Mouse (Mus musculus) embryonic facial prominence, embryonic 14.5 days (tissue): ENCODE results near the gene Eif4enif1. TPM values are rescaled to one million over a fixed set of nuclear protein-coding genes. Genes with fewer than 3 reads are reported as not detected.
"Not testable (repeated sequence)": the region's sequence is repeated elsewhere in the genome, so short reads cannot be mapped to it uniquely, and the experiment has no call there.

Source experiments
- ATAC-seq: fragments of 200-750 bp; cut with Nextera tagmentation; 2 replicates; pipeline ENCODE4 v1.8.0; 2017; ENCODE audit warnings: low read depth, moderate number of reproducible peaks, moderate TSS enrichment
- DNase-seq: peaks from one replicate; pipeline ENCODE4 v3.0.0-alpha.2; 2015; ENCODE audit warnings: low spot score
- H3K27ac ChIP-seq: fragments of 300-500 bp; sonication (generic); replicated peaks from 2 replicates; pipeline ENCODE4 v1.5.1; 2014; ENCODE audit warnings: low read depth, mild to moderate bottlenecking, low read length, moderate library complexity
- H3K27me3 ChIP-seq: fragments of 300-500 bp; sonication (generic); replicated peaks from 2 replicates; pipeline ENCODE4 v1.6.1; 2014; ENCODE audit warnings: low read length; ENCODE audit not compliant: control insufficient read depth, insufficient read depth
- H3K36me3 ChIP-seq: fragments of 300-500 bp; sonication (generic); 2 replicates; pipeline ENCODE4 v1.6.1; 2014; ENCODE audit warnings: low read length, mixed read lengths; ENCODE audit not compliant: control insufficient read depth, insufficient read depth
- H3K4me1 ChIP-seq: fragments of 300-500 bp; sonication (generic); 2 replicates; pipeline ENCODE4 v1.6.1; 2014; ENCODE audit warnings: antibody characterized with exemption, low read length; ENCODE audit not compliant: control insufficient read depth, insufficient read depth
- H3K4me2 ChIP-seq: fragments of 300-500 bp; sonication (generic); 2 replicates; pipeline ENCODE4 v1.6.1; 2014; ENCODE audit warnings: low read depth, mild to moderate bottlenecking, low read length, moderate library complexity, mixed read lengths
- H3K4me3 ChIP-seq: fragments of 300-500 bp; sonication (generic); 2 replicates; pipeline ENCODE4 v1.5.1; 2014; ENCODE audit warnings: low read depth, mild to moderate bottlenecking, low read length
- H3K9ac ChIP-seq: fragments of 300-500 bp; sonication (generic); 2 replicates; pipeline ENCODE4 v1.6.1; 2014; ENCODE audit warnings: low read depth, mild to moderate bottlenecking, low read length, moderate library complexity, mixed read lengths
- H3K9me3 ChIP-seq: fragments of 300-500 bp; sonication (generic); 2 replicates; pipeline ENCODE4 v1.6.1; 2016; ENCODE audit warnings: low read length; ENCODE audit not compliant: control insufficient read depth
- WGBS: fragments of 180-500 bp; shearing (Covaris S2); extraction: QIAGEN DNeasy Blood & Tissue Kit; methylation state at CpG from one replicate; pipeline ENCODE4 v1.1.7; 2014; 5-methylcytosine and 5-hydroxymethylcytosine counted together
- polyA plus RNA-seq: library from polyadenylated mRNA; unstranded; fragments of >200 nt; fragmentation: Nextera tagmentation; extraction: Ambion mirVana; gene quantifications from 2 replicates; pipeline ENCODE4 v1.2.1, GENCODE M21; 2014

Gene Eif4enif1
- polyA plus RNA-seq, 1 experiment from 2014 or later: 38.8 TPM

DNA sequence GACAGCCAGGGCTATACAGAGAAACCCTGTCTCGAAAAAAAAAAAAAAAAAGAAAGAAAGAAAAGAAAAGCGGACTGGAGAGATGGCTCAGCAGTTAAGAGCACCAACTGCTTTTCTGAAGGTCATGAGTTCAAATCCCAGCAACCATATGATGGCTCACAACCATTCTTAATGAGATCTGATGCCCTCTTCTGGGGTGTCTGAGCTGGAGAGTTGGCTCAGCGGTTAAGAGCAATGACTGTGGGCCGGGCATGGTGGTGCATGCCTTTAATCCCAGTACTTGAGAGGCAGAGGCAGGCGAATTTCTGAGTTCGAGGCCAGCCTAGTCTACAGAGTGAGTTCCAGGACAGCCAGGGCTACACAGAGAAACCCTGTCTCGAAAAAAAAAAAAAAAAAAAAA, 1.6 kb upstream of the Eif4enif1 start:
- not testable (repeated sequence) for H3K9ac ChIP-seq, H3K4me3 ChIP-seq, H3K4me1 ChIP-seq, H3K27me3 ChIP-seq, H3K27ac ChIP-seq, H3K4me2 ChIP-seq, DNase-seq, ATAC-seq, H3K9me3 ChIP-seq
- 94% methylated on average over 5 of the region's 7 CpGs for WGBS
- H3K36me3 ChIP-seq: peaks cover 13% of the 10 kb centered on the region; the same call in 1 of the 2 replicates

DNA sequence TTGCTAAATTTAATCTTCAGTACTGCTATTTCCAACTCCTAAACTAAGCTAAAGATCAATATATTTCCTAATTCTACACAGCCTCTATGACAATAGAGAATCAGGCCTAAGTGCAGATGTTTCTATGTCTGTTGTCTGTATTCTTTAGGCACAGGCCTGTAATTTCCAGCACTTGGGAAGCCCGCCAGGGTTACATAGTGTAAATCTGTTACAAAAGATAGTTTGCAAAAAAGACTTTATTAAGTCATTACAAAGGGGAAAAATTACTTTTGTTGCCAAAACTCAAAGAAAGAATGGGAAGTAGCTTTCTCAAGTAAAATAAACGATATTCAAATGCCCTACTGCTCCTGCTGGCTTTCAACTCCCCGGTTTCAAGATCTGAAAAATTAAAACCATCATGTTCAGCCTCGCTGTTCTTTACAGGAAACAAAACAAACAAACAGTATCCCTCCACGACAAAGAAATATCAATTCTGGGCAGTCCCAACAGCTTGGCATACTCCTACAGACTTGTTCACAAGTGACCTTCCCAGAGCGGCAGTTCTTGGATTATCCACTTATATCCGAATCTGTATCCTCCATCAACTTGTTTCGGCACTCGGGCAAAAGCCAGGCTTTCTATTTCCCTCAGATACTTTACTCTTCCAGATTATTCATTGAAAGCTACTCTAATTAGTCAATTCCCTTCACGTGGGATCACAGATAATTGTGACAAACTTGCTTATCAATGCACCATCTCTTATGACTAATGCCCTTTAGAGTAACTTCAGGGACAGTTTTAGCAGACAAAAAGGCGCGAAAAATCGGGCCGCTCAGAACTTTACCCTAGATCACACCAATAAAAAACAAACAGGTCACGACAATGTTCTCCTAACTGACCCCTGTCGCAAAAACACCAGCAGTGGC, 614 bp upstream of the Eif4enif1 start:
- Histone ChIP-seq H3K9me3 (no peaks in the 10 kb centered on the region), H3K36me3 (peaks cover 22% of the 10 kb centered on the region), H3K9ac (peak overlapping the region; percentile 61), H3K4me2 (peak overlapping the region; percentile 29), H3K27ac (no peak overlapping the region; the same call in 1 of the 2 replicates), H3K4me1 (no peaks in the 10 kb centered on the region), H3K27me3 (no peaks in the 10 kb centered on the region), H3K4me3 (peak overlapping the region; percentile 41)
- WGBS: 6% methylated on average over 16 of the region's 16 CpGs
- DNase-seq (peak; percentile 35), ATAC-seq (no peak)

DNA sequence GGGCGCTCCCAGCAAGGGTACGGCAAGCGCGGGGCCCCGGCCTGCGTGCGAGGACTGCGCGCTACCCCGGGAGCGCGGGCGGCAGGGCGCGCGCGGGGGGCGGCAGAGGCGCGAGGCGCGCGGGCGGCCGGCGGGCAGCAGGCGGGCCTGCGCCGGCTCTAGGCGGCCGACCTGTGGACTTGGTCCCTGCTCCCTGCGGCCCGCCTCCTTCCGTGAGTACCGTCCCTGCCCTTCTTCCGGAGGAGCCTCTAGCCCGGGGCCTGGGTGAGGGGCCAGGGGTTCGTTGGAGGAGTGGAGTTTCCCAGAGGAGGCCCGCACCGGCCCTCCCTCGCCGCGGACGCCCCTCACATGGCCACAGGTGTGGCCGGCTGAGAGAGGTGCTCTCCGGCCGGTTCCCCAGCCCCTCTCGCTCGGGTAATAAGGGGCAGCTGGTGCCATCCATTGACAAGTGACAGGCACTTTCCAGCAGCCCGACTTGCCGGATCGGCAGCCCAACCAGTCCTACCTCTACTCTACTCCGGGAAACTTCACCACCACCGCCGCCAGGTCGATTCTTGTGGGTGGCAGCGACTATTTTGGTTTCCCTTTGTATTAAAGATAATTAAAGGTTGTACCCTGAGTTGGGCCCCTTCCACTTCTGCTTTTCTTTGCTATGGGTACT, 719 bp downstream of the Eif4enif1 start:
- peak; percentile 43 for DNase-seq
- H3K4me2 ChIP-seq: peak overlapping the region; percentile 41
- peak; percentile 38; the same call in 1 of the 2 replicates for ATAC-seq
- no peaks in the 10 kb centered on the region for H3K27me3 ChIP-seq
- H3K9ac ChIP-seq: peak overlapping the region; percentile 61
- H3K9me3 ChIP-seq: no peaks in the 10 kb centered on the region
- H3K36me3 ChIP-seq: peaks cover 34% of the 10 kb centered on the region
- H3K27ac ChIP-seq: peak overlapping the region; percentile 33
- H3K4me1 ChIP-seq: no peaks in the 10 kb centered on the region
- WGBS: 3% methylated on average over 10 of the region's 57 CpGs
- H3K4me3 ChIP-seq: peak overlapping the region; percentile 41

DNA sequence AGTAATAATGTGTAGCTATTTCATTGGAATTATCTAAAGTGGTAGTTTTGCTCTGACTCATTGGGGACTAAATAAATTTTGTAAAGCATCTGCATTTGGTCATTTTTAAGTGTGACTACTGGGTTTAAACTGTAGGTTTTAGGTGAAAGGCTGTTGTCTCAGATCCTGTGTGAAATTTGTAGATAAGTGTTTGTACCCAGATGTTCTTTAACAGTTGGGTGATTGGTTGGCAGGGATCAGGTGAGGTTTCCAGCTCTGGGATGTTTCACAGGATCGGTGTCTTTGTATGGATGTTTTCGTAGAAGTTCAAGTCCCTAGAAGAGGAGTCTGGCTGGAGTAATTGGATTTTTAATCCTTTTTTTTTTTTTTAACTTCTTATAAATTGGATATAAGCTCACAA, 1.6 kb downstream of the Eif4enif1 start:
- H3K4me2 ChIP-seq: peak overlapping the region; percentile 41
- no peaks in the 10 kb centered on the region for H3K4me1 ChIP-seq
- no peaks in the 10 kb centered on the region for H3K27me3 ChIP-seq
- WGBS: 89% methylated on average over 2 of the region's 2 CpGs
- no peak for ATAC-seq
- no peak for DNase-seq
- no peak overlapping the region for H3K27ac ChIP-seq
- H3K9me3 ChIP-seq: no peaks in the 10 kb centered on the region
- no peak overlapping the region for H3K9ac ChIP-seq
- H3K36me3 ChIP-seq: peaks cover 43% of the 10 kb centered on the region
- H3K4me3 ChIP-seq: peak overlapping the region; percentile 41; the same call in 1 of the 2 replicates

DNA sequence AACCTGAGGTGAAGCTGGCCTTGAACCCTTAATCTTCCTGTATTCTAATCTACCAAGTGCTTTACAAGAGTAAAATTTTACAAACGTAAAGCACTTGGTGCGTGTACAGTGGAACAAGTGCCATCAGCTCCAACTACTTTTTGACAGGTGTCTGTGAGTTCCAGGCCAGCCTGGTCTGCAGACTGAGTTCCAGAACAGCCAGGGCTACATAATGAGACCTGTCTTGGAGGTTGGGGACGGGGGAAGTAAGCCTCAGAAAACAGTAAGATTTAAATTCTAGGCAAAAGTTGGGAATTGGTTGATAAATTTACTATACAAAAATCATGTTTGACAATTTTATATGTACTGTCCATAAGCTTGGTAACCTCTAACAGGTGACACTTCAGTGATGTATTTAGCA, 3.0 kb downstream of the Eif4enif1 start:
- ATAC-seq: no peak
- Histone ChIP-seq H3K4me3 (no peak overlapping the region), H3K4me2 (no peak overlapping the region), H3K9me3 (no peaks in the 10 kb centered on the region), H3K36me3 (peaks cover 57% of the 10 kb centered on the region), H3K9ac (no peak overlapping the region), H3K4me1 (no peaks in the 10 kb centered on the region), H3K27me3 (no peaks in the 10 kb centered on the region), H3K27ac (no peak overlapping the region)
- 91% methylated on average over 3 of the region's 3 CpGs for WGBS
- DNase-seq: no peak

DNA sequence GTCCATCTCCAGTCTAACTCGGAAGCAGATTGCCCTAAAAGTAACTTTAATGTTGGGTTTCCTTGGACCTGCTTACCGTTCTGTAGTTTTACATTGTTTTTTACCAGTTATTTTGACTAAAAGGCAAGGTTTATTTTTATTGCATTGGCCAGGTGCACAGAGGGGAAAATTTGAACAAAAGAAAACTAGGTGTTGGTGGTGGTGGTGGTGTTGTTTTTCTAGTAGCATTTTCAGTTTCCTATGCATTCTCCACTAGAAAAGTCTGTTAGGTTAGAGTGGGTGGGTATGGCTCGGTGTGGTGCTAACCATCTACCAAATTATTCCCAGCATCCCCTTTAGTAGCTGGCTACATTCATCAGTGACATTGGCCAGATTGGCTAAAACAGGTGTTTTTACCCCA, 4.6 kb downstream of the Eif4enif1 start:
- no peak overlapping the region for H3K4me2 ChIP-seq
- H3K9me3 ChIP-seq: no peaks in the 10 kb centered on the region
- no peak for DNase-seq
- no peaks in the 10 kb centered on the region for H3K4me1 ChIP-seq
- H3K27me3 ChIP-seq: no peaks in the 10 kb centered on the region
- no peak for ATAC-seq
- no peak overlapping the region for H3K9ac ChIP-seq
- H3K4me3 ChIP-seq: no peak overlapping the region
- H3K27ac ChIP-seq: no peak overlapping the region
- H3K36me3 ChIP-seq: peaks cover 72% of the 10 kb centered on the region
- 92% methylated on average over 3 of the region's 3 CpGs for WGBS

DNA sequence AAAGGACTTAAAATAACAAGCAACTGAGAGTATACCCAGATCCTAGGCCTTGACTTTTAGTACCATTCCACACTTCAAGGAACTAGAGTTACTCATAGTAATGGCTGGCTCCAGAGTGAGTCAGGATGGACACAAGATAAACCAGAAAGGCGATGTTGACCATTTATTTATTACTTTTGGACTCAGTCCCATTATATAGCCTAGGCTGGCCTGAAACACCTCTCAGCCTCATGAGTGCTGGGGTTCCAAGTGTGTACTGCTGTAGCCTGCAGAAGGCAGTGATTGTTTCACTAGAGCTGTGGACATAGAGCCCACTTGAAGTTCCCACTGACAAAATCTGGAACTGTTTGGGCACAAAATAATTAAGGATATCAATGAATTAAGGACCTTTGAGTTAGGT, 10.3 kb downstream of the Eif4enif1 start:
- Histone ChIP-seq H3K27ac (no peak overlapping the region), H3K9ac (no peak overlapping the region), H3K4me3 (no peak overlapping the region), H3K36me3 (peaks cover 90% of the 10 kb centered on the region), H3K27me3 (no peaks in the 10 kb centered on the region), H3K9me3 (no peaks in the 10 kb centered on the region), H3K4me1 (no peaks in the 10 kb centered on the region), H3K4me2 (no peak overlapping the region)
- 93% methylated on average over 1 of the region's 1 CpGs for WGBS
- ATAC-seq (no peak), DNase-seq (no peak)

DNA sequence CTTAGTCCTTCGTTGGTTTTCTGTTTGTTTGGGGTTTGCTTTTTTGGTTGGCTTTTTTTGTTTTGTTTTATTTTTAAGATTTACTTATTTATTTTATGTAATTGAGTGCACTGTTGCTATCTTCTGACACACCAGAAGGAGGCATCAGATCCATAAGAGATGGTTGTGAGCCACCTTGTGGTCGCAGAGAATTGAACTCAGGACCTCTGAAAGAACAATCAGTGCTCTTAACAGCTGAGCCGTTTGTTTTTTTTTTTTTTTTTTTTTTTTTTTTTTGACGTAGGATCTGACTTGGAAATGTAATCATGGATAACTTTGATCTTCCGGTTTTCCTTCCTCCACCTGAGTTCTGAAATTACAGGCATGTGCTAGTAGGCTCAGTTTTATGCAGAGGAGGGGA, 20.9 kb downstream of the Eif4enif1 start:
- Histone ChIP-seq H3K27ac (no peak overlapping the region), H3K4me1 (no peaks in the 10 kb centered on the region), H3K9ac (no peak overlapping the region), H3K4me2 (no peak overlapping the region), H3K27me3 (no peaks in the 10 kb centered on the region), H3K36me3 (peaks cover 92% of the 10 kb centered on the region), H3K4me3 (no peak overlapping the region), H3K9me3 (no peaks in the 10 kb centered on the region)
- DNase-seq (no peak), ATAC-seq (no peak)
- whole genome bisulfite sequencing: 57% methylated on average over 5 of the region's 5 CpGs
